Mouse (Mus musculus): ENCODE data around the gene Utrn. TPM values are rescaled to one million over a fixed set of nuclear protein-coding genes. Genes with fewer than 3 reads are reported as not detected.

The Utrn gene
- 10 to 100 TPM; 38.3 to 42.6 TPM for total RNA-seq (2021)

DNA sequence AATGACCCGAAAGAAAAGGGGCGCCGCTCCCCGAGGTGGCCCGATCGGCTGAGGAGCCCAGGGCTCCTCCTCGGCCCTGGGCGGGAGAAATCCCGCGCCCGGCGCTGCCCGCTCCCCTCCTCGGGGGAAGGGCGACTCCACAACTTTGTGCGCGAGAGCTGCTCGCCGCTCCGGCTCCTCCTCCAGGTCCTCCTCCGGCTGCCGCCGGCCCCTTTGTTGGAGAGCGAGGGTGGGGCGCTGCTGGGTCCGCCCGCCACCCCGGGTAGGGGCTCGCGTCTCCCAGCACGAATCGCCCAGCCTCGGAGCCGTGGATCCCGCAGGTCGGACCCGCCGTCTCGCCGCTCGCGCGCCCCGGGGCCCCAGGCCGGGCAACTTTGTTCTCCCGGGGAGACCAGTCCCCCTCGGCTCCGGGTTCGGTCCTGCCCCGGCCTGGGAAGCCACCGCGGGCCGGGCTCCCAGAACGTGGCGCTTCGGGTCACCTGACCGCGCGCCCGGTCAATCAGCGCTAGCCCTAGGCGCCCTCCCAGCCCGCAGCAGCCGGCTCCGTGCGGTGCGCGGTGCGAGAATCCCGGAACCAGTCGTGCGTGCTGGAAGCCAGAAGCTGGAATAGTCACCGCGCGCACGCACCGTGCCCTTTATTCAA is at the start of gene Utrn:
Gene Utrn (minus strand): TSS at position 337 of the 643 bp plus-strand sequence.
- DNase-seq (ENCODE audit: extremely low spot score in 1 of 2, low spot score in 1 of 2), result peak; percentile 40 to 41

DNA sequence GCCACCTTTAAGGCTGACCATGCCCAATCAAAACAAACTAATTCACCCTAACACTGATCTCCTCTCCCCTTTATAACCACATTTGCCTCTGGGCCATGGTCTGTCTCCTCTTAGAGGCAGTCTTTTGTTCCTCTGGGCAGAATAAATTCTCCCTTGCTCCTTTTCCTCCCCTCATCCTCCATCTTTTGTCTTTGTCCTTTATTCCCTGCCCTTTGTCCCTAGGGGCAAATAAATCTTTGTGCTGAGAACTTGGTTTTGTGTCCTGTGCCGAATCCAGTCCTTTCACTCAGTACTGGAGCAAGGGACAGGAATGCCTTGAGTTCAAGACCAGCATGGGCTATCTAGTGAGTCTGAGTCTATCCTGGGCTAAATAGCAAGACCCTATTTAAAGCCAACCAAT is 48.5 kb upstream of the Utrn start:
- DNase-seq (ENCODE audit: extremely low spot score in 1 of 2, low spot score in 1 of 2), result no peak

DNA sequence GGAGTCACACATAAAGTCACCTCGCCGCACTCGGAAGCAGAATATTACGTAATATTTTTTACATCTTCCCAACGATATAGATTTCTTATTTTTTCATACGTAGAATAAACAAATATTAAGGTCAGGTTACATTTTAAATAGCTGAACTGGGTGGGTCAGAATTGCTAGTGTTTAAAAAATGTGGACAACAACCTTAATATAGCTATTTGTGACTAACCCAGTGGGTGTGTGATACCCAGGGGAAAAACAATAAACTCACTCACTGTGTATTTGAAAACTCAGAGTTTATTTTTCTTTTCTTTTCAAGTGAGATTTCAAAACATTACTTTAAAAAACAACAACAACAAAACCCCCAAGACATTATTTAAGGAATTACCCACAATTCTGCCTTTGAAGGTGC is 47.2 kb upstream of the Utrn start:
- no peak for DNase-seq (ENCODE audit: extremely low spot score in 1 of 2, low spot score in 1 of 2)

DNA sequence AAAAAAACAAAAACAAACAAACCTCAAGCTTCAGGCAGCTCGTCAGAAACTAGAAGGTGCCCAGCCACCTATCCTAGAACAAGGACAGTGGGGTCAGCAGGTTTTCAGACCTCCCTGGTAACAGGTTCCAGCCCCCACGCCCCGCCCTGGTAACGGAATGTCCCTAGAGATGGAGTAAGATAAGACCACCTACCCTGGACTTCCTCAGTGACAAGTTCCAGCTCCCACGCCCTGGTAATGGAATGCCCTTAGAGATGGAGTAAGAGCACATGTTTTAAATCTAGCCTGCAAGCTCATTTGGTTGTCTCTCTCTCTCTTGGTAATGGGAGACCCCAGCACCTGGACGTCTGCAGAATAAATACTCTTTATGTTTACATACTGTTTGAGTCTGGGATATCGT is 46.7 kb upstream of the Utrn start:
- no peak for DNase-seq (ENCODE audit: extremely low spot score in 1 of 2, low spot score in 1 of 2)

DNA sequence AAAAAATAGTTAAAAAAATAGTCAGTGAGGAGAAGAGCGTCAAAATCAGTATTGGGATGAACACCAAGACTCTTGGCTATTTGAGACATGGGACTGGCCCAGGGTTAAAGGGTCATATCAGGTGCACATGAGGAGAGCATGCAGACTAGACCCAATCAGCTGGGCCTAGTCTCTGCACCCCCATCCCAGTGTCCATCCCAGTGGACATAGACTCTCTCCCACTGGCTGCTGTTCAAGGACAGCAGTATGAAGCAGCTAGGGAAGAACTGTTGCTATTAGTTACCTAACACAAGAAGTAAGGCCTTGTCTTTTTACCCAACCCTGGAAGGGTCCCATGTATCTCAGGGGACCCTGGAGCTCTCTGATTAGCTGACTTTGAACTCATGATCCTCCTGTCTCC is 45.0 kb upstream of the Utrn start:
- no peak for DNase-seq (ENCODE audit: extremely low spot score in 1 of 2, low spot score in 1 of 2)

DNA sequence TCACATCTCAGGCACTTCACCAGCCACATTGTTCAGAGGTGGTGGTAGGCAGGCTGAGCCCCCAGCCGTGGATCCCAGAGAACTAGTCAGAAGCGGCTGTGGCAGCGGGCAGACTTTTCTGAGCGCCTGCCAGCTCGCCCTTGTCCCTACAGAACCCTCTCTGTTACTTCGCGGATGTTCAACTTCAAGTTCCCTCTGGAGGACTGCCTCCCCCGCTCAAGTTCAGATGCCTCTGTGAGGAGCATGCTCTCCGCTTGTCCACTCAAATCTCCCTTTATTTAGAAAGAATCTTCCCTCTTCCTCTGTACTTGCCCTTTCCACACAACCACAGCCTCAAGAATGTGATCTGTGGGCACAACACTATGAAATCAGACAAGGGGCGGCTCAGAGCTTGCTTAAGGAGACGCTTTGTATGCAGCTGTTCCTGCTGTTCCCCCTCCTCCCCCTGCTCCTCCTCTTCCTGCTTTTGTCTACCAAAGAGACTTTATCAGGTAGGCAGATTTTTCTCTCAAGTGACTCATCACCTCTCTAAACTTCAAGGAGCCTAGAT is 42.9 kb upstream of the Utrn start:
- DNase-seq (ENCODE audit: extremely low spot score in 1 of 2, low spot score in 1 of 2), result peak in 1 of 2 experiments; percentile 8

DNA sequence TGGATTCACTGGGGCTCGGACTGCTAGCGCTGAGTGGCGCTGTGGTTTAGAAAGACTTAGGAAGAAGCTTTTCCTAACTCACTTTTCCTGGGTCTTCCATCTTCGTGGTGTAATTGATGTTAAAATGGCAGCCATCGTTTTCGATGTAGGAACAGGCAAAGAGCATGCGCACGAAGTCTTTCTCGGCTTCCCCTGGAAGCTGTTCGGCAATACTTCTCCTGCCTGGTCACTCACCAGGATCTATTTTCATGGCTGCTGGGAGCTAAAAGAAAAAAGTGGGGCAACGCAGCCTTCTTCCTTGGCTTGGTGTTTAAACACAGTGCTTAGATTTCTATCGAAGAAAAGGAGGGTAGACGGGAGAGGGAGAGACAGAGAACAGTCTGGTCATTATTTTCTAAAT is 42.3 kb upstream of the Utrn start:
- DNase-seq (ENCODE audit: extremely low spot score in 1 of 2, low spot score in 1 of 2), result no peak

DNA sequence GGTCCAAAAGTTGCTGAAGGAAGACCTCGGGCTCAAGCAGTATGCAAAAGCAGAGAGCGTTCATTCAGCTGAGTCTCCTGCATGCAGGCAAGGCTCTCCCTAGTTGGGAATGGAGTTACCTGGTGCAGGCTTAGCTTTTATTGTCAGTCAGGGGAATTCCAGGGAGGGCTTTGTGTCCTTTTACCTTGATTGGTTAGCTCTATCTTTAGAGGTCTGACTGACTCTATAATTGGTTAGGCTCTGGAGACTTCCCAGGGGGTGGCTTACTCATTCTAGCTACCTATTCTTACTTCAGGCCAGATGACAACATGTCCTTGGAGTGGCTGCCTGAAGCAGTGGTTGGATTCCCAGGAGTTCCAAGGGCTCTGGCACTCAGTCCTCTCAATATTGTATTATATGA is 40.7 kb upstream of the Utrn start:
- no peak for DNase-seq (ENCODE audit: extremely low spot score in 1 of 2, low spot score in 1 of 2)

DNA sequence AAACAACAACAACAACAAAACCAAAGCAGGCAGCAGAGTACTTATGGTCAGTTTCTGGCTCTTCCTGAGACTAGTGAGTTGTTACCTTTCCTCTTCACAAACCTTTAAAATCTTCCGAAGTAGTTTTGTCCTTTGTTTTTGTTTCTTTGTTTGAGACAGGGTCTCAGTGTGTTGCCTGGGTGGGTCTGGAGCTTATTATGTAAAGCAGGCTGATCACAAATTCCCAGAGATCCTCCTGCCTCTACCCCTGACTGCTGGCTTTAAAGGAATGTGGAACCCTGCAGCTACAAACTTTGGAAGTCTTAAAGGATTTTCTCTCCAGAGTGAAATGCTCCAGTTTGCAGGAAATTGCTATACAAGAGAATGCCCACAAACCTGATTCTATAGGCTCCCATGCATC is 40.0 kb upstream of the Utrn start:
- DNase-seq (ENCODE audit: extremely low spot score in 1 of 2, low spot score in 1 of 2), result no peak

DNA sequence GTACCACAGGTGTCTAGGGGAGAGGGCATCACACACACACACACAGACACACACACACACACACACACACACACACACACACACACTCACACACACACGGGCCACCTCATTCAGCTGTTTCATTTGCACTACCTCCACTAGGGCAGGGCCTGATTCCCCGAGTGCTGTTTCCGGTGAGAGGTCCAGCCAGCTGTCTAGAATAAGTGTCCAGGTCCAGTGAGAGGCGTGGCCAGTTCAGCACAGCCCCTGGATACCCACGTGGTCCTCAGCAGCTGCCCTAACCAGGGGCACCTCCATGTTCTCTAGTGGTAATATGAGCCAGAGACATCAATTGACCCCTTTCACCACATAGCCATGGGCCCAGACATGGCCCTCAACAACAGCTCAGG is 35.0 kb upstream of the Utrn start:
- no peak for DNase-seq (ENCODE audit: extremely low spot score in 1 of 2, low spot score in 1 of 2)

DNA sequence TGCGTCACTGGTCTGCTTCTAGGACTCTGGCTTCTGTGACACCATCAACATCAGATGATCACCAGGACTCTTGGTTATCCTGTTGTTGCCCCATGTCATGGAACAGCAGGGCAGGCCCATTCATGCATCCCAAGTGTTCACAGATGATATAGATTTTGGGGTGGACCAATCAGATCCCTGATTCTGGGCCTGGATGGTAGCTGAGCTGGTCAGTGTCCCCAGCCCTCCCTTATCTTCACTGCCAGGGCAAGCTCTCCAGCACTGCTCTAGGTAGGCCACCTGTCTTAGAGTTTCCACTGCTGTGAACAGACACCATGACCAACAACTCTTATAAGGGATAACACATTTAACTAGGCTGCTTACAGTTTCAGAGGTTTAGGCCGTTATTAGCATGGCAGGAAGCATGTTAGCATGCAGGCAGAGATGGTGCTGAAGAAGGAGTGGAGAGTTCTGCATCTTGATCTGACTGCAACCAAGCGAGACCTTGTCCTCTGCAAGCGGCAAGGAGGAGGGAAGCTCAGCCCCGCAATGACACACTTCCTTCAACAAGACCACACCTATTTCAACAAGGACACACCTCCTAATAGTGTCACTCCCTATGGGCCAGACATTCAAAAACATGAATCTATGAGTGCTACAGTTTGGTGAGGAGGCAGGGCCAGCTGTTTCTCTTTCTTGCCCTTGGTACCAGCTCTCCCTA is 34.4 kb upstream of the Utrn start:
- DNase-seq (ENCODE audit: extremely low spot score in 1 of 2, low spot score in 1 of 2), result no peak

DNA sequence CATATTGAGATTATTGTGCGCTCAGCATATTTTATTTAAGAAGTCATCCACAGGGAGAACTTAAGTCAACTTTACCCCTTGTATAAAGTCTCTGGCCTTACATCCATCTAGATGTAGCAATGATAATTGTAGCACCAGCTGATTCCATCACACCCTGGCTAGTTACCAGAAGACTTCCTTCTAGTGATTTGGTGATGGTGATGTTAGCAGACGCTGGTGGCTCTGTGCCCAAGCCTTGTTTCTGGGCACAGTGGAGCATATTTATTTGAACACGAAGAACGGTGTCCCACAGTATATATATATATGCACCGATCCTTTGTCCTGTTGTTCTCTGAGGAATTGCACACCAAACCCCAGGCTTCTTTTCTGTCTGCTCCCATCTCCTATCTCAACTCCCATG is 30.7 kb upstream of the Utrn start:
- no peak for DNase-seq (ENCODE audit: extremely low spot score in 1 of 2, low spot score in 1 of 2)

DNA sequence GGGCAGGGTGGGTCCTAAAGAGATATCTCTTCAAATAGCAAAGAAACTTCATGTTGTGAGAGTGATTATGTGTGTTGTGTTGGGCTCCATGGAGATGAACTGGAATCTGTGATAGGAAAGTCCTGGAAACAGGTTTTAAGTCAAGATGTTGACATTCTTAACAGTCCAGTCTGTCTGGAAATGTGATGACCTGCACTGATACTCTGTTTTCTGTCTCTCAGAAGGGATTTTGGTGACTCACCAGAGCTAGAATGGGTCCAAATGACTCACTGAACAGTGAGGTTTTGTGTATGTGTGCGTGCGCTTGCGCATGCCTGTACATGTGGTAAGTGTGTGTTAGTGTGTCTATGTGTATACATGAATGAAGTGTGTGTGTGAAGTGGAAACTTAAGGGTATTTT is 24.2 kb upstream of the Utrn start:
- DNase-seq (ENCODE audit: extremely low spot score in 1 of 2, low spot score in 1 of 2), result no peak

DNA sequence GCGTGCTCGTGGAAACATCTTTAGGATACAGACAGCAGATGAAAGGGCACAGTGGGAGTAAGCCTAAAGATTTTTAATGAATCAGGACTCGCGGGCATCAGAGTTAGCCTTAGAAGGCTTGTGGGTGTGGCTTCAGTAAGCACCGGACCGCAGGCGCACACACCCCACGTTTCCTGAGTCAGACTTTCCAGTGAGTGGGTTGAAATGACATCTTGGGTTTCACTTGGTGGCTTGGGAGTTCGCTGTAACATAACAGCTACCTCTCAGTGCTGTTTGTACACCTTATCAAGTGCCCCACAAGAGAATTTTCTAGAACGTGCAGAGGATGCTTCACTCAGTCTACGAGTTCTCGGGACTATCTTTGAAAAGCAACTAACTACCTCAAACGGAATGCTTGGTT is 19.2 kb upstream of the Utrn start:
- DNase-seq (ENCODE audit: extremely low spot score in 1 of 2, low spot score in 1 of 2), result no peak

DNA sequence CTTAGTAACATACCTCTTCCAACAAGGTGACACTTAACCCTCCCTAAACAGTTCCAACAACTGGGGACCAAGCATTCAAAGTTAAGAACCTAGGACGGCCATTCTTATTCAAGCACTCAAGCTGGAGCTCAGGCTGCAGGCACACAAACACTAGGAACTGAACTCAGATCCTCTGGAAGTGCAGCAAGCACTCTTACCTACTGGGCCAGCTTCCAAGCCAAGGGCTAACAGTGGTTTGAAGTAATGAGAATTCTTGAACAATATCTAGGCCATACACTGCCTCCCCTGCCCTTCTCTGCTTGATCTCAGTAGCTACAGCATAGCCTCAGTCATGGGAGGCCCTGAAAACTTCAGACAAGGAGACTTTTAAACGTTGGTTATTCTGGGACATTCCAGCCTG is 18.6 kb upstream of the Utrn start:
- DNase-seq (ENCODE audit: extremely low spot score in 1 of 2, low spot score in 1 of 2), result no peak

DNA sequence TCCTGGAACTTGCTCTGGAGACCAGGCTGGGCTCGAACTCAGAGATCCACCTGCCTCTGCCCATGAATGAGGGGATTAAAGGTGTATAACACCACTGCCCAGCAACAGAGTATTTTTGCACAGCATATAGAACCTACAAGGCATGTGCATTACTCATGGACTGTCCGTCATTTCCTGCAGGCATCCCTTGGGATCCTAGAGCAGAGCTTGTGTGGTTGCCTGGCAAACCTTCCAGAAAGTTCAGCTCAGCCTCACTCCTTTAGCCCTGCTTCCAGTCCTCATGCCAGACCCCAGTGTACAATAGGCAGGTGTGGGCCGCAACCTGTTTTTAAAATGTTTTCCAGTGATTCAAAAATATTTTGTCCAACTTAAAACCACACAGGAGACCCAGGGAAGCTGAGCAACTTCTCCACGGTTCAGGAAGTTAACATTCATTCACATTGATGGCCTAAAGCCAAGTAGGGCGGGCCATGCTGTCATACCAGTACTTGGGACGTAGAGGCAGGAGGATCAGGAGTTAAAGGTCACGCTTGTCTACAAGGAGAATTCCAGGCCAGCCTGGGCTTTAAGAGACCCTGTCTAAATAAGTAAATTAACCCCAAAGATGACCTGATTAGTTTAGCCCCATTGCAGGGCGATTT is 15.3 kb upstream of the Utrn start:
- no peak for DNase-seq (ENCODE audit: extremely low spot score in 1 of 2, low spot score in 1 of 2)

DNA sequence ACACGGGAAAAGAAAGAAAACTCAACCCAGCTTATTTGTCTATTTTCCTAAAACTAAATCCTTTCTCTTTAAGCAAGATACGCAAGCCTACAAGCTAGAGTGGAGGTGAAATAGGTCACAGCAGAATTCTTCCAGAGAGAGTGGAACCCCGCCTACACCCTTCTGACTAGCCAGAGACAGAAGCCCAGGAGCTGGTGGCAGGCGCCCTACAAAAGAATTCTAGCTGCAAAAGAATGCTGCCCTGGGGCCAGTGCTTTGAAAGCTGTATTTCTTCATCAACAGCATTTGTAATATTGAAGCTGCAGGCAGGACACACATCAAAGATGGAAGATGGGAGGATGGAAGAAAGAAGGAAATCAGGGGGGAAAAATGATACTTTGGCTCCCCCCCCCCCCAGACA is 12.7 kb upstream of the Utrn start:
- no peak for DNase-seq (ENCODE audit: extremely low spot score in 1 of 2, low spot score in 1 of 2)

DNA sequence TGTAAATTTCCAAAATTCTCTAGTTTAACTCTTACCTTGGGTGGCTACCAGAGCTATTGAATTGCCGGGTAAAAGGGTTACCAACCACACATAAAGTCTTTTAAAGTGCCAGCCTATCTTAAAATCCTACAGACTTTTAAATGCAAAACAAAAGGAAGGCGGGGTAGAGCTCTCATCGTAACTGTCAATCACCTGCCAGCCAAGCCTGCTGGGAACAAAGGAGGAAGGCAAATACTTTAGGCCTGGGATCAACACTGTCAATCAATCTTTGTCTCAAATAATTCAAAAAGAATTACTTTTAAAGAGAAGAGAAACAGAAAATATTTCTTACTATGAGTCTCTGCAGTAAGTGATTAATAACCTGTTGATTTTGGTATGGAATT is 10.1 kb upstream of the Utrn start:
- no peak for DNase-seq (ENCODE audit: extremely low spot score in 1 of 2, low spot score in 1 of 2)

DNA sequence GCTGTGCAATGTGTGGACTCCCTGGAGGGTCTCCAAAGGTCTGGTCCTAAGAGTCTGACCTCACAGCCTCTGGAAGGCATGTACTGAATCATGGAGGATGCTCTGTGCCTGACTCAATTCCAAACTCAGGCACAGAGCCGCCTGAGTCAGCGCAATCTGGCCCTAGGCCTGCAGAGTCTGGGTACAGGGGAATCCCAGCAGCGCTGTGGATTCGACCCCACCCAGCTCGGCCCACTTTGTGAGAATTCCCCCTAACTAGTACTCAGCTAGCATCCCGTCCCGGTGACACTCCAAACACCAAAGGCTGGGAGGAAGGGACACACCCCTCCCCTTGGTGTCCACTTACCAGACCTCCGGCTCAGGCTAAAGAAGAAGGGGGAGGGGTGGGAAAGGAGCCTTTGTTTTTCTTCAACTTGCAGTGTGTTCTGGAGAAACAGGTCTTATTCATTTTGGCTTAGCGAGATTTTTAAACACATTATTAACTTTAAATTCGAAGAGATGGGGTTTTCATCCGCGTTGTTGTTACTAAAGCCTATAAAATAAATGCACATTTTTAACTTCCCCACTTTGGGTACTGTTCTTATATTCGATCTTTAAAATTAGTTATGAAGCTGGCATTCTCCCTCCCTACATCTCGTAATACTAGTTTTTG is 9.6 kb upstream of the Utrn start:
- no peak for DNase-seq (ENCODE audit: extremely low spot score in 1 of 2, low spot score in 1 of 2)

DNA sequence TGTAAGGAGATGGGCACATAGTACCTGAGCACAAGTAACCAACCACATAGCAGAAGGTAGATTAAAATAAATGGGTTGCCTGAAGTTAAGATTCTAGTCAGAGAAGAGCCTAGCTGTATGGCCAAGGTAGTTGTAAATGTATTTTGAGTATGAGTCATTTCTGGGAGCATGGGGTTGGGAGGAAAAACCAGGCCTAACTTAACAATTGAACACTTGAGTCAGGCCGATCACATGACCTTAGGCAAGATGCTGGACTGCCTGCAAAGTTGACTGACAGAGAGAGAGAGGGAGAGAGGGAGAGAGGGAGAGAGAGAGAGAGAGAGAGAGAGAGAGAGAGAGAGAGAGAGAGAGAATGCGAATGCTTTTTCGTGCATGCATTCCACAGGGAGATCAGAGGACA is 7.3 kb upstream of the Utrn start:
- no peak for DNase-seq (ENCODE audit: extremely low spot score in 1 of 2, low spot score in 1 of 2)

DNA sequence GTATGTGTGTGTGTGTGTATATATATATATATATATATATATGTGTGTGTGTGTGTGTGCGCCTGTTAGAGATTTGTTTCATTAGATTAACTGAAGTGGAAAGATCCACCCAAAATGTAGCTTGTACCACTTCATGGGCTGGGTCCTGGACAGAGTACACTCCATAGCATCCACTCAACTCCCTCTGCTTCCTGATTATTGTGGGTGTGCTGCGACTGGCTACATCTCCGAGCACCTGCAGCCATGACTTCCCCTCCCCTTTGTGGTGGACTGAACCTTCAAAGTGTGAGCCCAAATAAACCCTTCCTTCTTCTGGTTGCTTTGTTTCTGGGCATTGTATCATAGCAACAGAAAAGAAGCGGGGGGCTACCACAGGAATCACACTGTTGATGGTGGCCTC is 6.2 kb upstream of the Utrn start:
- no peak for DNase-seq (ENCODE audit: extremely low spot score in 1 of 2, low spot score in 1 of 2)
